Comparison of ENCODE assay signal across 32 mouse cellular contexts in genomic region chr5:99385090-99385489, GRCm38 (mm10).
DNase-seq lines count a peak whose midpoint lies in the region; ATAC-seq lines count a peak whose summit lies in the region.
"Had no signal": no experiment of that assay in that cellular context is flagged by ENCODE, and none has a peak within 500 bp of the region (broad histone marks: within the 10 kb centered on the region; RNA-seq: fewer than 3 reads in every experiment).

No protein-coding gene starts in this region.

- H3K9ac ChIP-seq in kidney, embryonic 16.5 days (replicated peaks; ENCODE audit: low read length) = no peak overlapping the region
- H3K9ac ChIP-seq in midbrain, embryonic 11.5 days (ENCODE audit: low read length) = no peak overlapping the region
- no peak overlapping the region for H3K9ac ChIP-seq in midbrain, embryonic 15.5 days
- H3K9ac ChIP-seq: embryonic facial prominence, embryonic 13.5 days; forebrain, embryonic 12.5 days; forebrain, embryonic 15.5 days; heart, embryonic 12.5 days; heart, embryonic 15.5 days; hindbrain, embryonic 14.5 days had no signal

- H3K4me3 ChIP-seq in kidney, embryonic 16.5 days (ENCODE audit: low read length) = no peak overlapping the region
- no peak overlapping the region for H3K4me3 ChIP-seq in midbrain, embryonic 11.5 days (ENCODE audit: low read depth, low read length)
- no peak overlapping the region for H3K4me3 ChIP-seq in midbrain, embryonic 15.5 days
- H3K4me3 ChIP-seq: embryonic facial prominence, embryonic 10.5 days; embryonic facial prominence, embryonic 13.5 days; erythroblast, embryonic 14.5 days; forebrain, embryonic 12.5 days; forebrain, embryonic 15.5 days; heart, adult 2 months; heart, embryonic 12.5 days; heart, embryonic 15.5 days had no signal

- 33% methylated on average over 1 of the region's 1 CpGs for WGBS in kidney, embryonic 16.5 days
- 5% methylated on average over 1 of the region's 1 CpGs for WGBS in midbrain, embryonic 11.5 days
- 33% methylated on average over 1 of the region's 1 CpGs for WGBS in midbrain, embryonic 15.5 days

- peak; percentile 76 for DNase-seq in embryo, embryonic 10 days (ENCODE audit: low spot score)
- DNase-seq in embryo, embryonic 9.5 days (ENCODE audit: extremely low spot score) = no peak
- no peak for DNase-seq in kidney, postnatal 10 days
- DNase-seq in midbrain, embryonic 11.5 days (ENCODE audit: low spot score, missing footprints) = peak; percentile 79
- peak; percentile 64 for DNase-seq in mesoderm, embryonic 11.5 days (ENCODE audit: low read depth, low spot score)
- no peak for DNase-seq in cerebellum, postnatal 36 days
- DNase-seq: adrenal gland, adult 8-10 months; adrenal gland, postnatal 25 days; B cell, adult 2 months; cerebellum, adult 11-12 months; cerebellum, adult 8-10 months; cerebellum, postnatal 10 days; gastrocnemius, postnatal 25 days; heart, adult 2 months; heart, postnatal 14 days; heart, postnatal 4 days had no signal

- 0 out of 2 replicates have a peak, but pooled peaks cover 9% of the 10 kb centered on the region for H3K27me3 ChIP-seq in kidney, embryonic 16.5 days (ENCODE audit: insufficient read depth, low read length)
- peaks cover 71% of the 10 kb centered on the region for H3K27me3 ChIP-seq in midbrain, embryonic 11.5 days (ENCODE audit: control insufficient read depth, insufficient read depth, low read length)
- H3K27me3 ChIP-seq in midbrain, embryonic 15.5 days (replicated peaks) = peaks cover 13% of the 10 kb centered on the region
- H3K27me3 ChIP-seq: CH12.LX; forebrain, embryonic 15.5 days; heart, embryonic 12.5 days; heart, embryonic 15.5 days; Patski had no signal

- H3K9me3 ChIP-seq in kidney, embryonic 16.5 days (ENCODE audit: low read length) = no peaks in the 10 kb centered on the region
- H3K9me3 ChIP-seq in midbrain, embryonic 11.5 days (ENCODE audit: control insufficient read depth, low read length) = no peaks in the 10 kb centered on the region
- H3K9me3 ChIP-seq in midbrain, embryonic 15.5 days = no peaks in the 10 kb centered on the region
- H3K9me3 ChIP-seq: embryonic facial prominence, embryonic 10.5 days; embryonic facial prominence, embryonic 13.5 days; forebrain, embryonic 12.5 days; forebrain, embryonic 15.5 days; heart, embryonic 12.5 days; heart, embryonic 15.5 days had no signal

- peak; percentile 36; the same call in 1 of the 2 replicates for ATAC-seq in kidney, embryonic 16.5 days (ENCODE audit: low FRiP score, low TSS enrichment)
- no peak for ATAC-seq in midbrain, embryonic 11.5 days (ENCODE audit: low FRiP score)
- no peak for ATAC-seq in midbrain, embryonic 15.5 days (replicated peaks)
- ATAC-seq: forebrain, embryonic 15.5 days; hindbrain, postnatal 0 days; inflammation-experienced regulatory T-cells, adult 6 months; intestine, embryonic 16.5 days; Patski had no signal

- peaks cover 41% of the 10 kb centered on the region for H3K4me1 ChIP-seq in kidney, embryonic 16.5 days (ENCODE audit: insufficient read depth, low read length)
- peaks cover 5% of the 10 kb centered on the region for H3K4me1 ChIP-seq in midbrain, embryonic 11.5 days (ENCODE audit: control insufficient read depth, insufficient read depth, low read length)
- peaks cover 16% of the 10 kb centered on the region for H3K4me1 ChIP-seq in midbrain, embryonic 15.5 days

- H3K27ac ChIP-seq in kidney, embryonic 16.5 days (ENCODE audit: low read length) = no peak overlapping the region
- no peak overlapping the region for H3K27ac ChIP-seq in midbrain, embryonic 11.5 days (ENCODE audit: low read depth, low read length)
- H3K27ac ChIP-seq in midbrain, embryonic 15.5 days = no peak overlapping the region
- H3K27ac ChIP-seq: embryonic facial prominence, embryonic 10.5 days; embryonic facial prominence, embryonic 13.5 days; forebrain, embryonic 12.5 days; forebrain, embryonic 15.5 days; heart, adult 2 months; heart, embryonic 15.5 days; hindbrain, embryonic 14.5 days; hindbrain, postnatal 0 days had no signal

- H3K4me2 ChIP-seq in kidney, embryonic 16.5 days (replicated peaks; ENCODE audit: low read depth, low read length) = no peak overlapping the region
- no peak overlapping the region for H3K4me2 ChIP-seq in midbrain, embryonic 11.5 days
- H3K4me2 ChIP-seq in midbrain, embryonic 15.5 days = no peak overlapping the region
- H3K4me2 ChIP-seq: embryonic facial prominence, embryonic 13.5 days; forebrain, embryonic 12.5 days; forebrain, embryonic 15.5 days; heart, embryonic 12.5 days; heart, embryonic 15.5 days; hindbrain, embryonic 14.5 days had no signal

- H3K36me3 ChIP-seq in kidney, embryonic 16.5 days (ENCODE audit: insufficient read depth, low read length) = no peaks in the 10 kb centered on the region
- H3K36me3 ChIP-seq in midbrain, embryonic 11.5 days (ENCODE audit: control insufficient read depth, insufficient read depth, low read length) = no peaks in the 10 kb centered on the region
- H3K36me3 ChIP-seq in midbrain, embryonic 15.5 days (replicated peaks) = no peaks in the 10 kb centered on the region
- H3K36me3 ChIP-seq: embryonic facial prominence, embryonic 10.5 days; embryonic facial prominence, embryonic 13.5 days; forebrain, embryonic 12.5 days; forebrain, embryonic 15.5 days; G1E; heart, embryonic 12.5 days; heart, embryonic 15.5 days had no signal

Comparison
In these comparisons a context has a peak if more than half of its experiments do, and no peak if none do; other contexts are left out.
1. DNase-seq: peak in embryo, embryonic 10 days (single experiment), midbrain, embryonic 11.5 days (single experiment) and mesoderm, embryonic 11.5 days (single experiment); none in embryo, embryonic 9.5 days (single experiment), kidney, postnatal 10 days (single experiment) and cerebellum, postnatal 36 days (0 of 2).